Mouse (Mus musculus) C2C12 (cell line): ENCODE measurements around the gene Ctf2. TPM values are rescaled to one million over a fixed set of nuclear protein-coding genes. Genes with fewer than 3 reads are reported as not detected.

Experiments
- H3K27me3 ChIP-seq: one replicate; pipeline ENCODE4 v1.6.1; 2011; ENCODE audit not compliant: control insufficient read depth, insufficient read depth, insufficient read length
- H3K36me3 ChIP-seq: one replicate; pipeline ENCODE4 v1.6.1; 2011; ENCODE audit not compliant: control insufficient read depth, insufficient read depth
- H3K4me3 ChIP-seq: one replicate; pipeline ENCODE4 v1.5.1; 2011; ENCODE audit warnings: mild to moderate bottlenecking, control low read depth; ENCODE audit not compliant: poor library complexity, insufficient read depth, severe bottlenecking
- H3K79me2 ChIP-seq: one replicate; pipeline ENCODE4 v1.6.1; 2011; ENCODE audit not compliant: control insufficient read depth, insufficient read depth
- H3K79me3 ChIP-seq: one replicate; pipeline ENCODE4 v1.6.1; 2011; ENCODE audit warnings: low read depth, control low read depth
- H3ac ChIP-seq: one replicate; pipeline ENCODE3; 2011; ENCODE audit warnings: low read depth; ENCODE audit not compliant: control insufficient read depth, insufficient read length
- CEBPB ChIP-seq: IDR thresholded peaks from one replicate; pipeline ENCODE4 v1.6.1; 2011; ENCODE audit warnings: low read depth, mild to moderate bottlenecking, control low read depth, moderate library complexity
- CTCF ChIP-seq: IDR thresholded peaks from one replicate; pipeline ENCODE4 v1.5.1; 2011; ENCODE audit not compliant: control insufficient read depth, insufficient read depth, insufficient read length
- FOSL1 ChIP-seq: IDR thresholded peaks from one replicate; pipeline ENCODE4 v1.8.0; 2011; ENCODE audit warnings: mild to moderate bottlenecking, low read length; ENCODE audit not compliant: poor library complexity, insufficient read depth, severe bottlenecking
- MAX ChIP-seq: IDR thresholded peaks from one replicate; pipeline ENCODE4 v1.6.1; 2011; ENCODE audit warnings: mild to moderate bottlenecking, control low read depth
- MYOD1 ChIP-seq: IDR thresholded peaks from one replicate; pipeline ENCODE4 v1.6.1; 2011; ENCODE audit warnings: low read depth; ENCODE audit not compliant: control insufficient read depth, insufficient read length
- MYOG ChIP-seq: IDR thresholded peaks from one replicate; pipeline ENCODE4 v1.6.1; 2011; ENCODE audit not compliant: control insufficient read depth, insufficient read length; ENCODE audit errors: extremely low read depth
- USF1 ChIP-seq: IDR thresholded peaks from one replicate; pipeline ENCODE4 v1.6.1; 2011; ENCODE audit warnings: low read depth, mild to moderate bottlenecking, control low read depth, moderate library complexity
- polyA plus RNA-seq: library from polyadenylated mRNA; unstranded; fragments of >200 nt; fragmentation: generic; extraction: Trizol; gene quantifications from one replicate; pipeline ENCODE4 v1.2.1, GENCODE M21; 2012; ENCODE audit warnings: missing spikeins

Gene Ctf2
- polyA plus RNA-seq, 1 experiment = 0.13 TPM

DNA sequence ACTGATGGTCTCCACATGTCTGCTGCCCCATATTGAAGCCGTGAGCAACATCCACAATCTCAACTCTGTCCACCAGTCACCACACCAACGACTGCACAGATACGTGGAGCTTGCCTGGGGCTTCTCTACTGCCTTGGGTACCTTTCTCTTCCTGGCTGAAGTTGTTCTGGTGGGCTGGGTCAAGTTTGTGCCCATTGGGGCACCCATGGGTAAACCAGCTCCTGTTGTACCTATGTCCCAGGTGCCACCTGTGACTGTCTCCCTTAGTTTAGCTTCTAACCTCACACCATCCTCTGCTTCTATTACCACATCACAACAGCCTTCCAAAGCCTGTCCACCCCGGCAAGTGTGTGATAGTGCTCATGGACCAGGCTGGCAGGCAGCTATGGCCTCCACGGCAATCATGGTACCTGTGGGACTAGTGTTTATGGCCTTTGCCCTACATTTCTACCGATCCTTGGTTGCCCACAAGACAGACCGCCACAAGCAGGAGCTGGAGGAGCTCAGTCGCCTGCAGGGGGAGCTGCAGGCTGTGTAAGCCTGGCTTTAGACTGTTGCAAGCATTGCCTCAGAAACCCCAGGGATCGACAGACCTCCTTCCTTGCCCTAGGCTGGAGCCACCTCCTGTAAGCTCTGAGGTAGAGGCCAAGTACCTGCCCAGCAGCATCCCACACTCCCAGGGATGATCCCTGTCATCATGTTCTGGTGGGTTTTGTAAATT lies 41.9 kb upstream of the Ctf2 start:
- no peak overlapping the region for H3K4me3 ChIP-seq
- peaks cover 3% of the 10 kb centered on the region for H3K36me3 ChIP-seq
- H3K27me3 ChIP-seq = no peaks in the 10 kb centered on the region
- H3ac ChIP-seq = no peak overlapping the region
- TF ChIP-seq CTCF (peak; percentile 89), CEBPB (no peak)
- H3K79me2 ChIP-seq = peaks cover 25% of the 10 kb centered on the region
- peaks cover 12% of the 10 kb centered on the region for H3K79me3 ChIP-seq

DNA sequence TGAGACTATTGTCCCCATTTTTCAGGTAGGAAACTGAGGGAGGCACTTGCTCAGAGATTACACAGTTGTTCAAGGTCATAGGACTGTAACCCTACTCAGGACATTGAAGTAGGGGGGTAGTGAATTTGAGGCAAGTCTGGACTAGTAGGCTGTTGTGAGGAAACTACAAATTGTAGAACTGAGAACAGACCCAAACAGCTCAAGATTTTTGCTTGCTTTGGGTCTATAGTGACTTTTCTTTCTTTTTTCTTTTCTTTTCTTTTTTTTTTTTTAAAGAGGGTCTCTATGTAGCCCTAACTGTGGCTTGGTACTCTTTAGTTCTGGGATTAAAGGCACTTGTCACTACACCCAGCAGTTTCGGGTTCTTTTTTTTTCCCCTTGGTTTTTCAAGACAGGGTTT lies 40.6 kb upstream of the Ctf2 start:
- Histone ChIP-seq H3K79me2 (peaks cover 13% of the 10 kb centered on the region), H3K27me3 (no peaks in the 10 kb centered on the region), H3K36me3 (peaks cover 6% of the 10 kb centered on the region), H3ac (no peak overlapping the region), H3K4me3 (no peak overlapping the region), H3K79me3 (no peaks in the 10 kb centered on the region)
- TF ChIP-seq CEBPB (no peak), MYOG (no peak), USF1 (no peak), MYOD1 (no peak), CTCF (no peak), MAX (no peak), FOSL1 (no peak)

DNA sequence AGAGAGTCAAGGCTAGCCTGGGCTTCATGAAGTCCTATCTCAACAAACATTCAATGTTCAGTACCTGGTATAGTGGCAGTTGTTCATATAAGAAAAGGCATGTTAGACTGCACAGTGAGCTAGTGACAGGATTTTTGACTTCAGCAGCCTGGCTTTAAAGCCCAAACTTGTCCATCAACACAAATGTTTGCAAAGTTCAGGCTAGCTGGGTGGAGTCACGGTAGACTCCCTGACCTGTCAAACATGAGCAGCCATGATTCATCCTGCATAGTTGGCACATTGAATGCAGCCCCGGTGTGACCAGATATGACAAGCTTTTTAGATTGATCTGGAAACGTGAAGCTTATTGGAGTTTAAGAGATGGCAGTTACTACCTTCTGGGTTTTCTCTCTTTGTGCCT lies 40.1 kb upstream of the Ctf2 start:
- TF ChIP-seq MAX (no peak), CEBPB (no peak), USF1 (no peak), MYOG (no peak), FOSL1 (no peak), MYOD1 (no peak), CTCF (no peak)
- H3K27me3 ChIP-seq = no peaks in the 10 kb centered on the region
- no peak overlapping the region for H3ac ChIP-seq
- H3K79me3 ChIP-seq = no peaks in the 10 kb centered on the region
- H3K4me3 ChIP-seq = no peak overlapping the region
- peaks cover 12% of the 10 kb centered on the region for H3K79me2 ChIP-seq
- peaks cover 7% of the 10 kb centered on the region for H3K36me3 ChIP-seq

DNA sequence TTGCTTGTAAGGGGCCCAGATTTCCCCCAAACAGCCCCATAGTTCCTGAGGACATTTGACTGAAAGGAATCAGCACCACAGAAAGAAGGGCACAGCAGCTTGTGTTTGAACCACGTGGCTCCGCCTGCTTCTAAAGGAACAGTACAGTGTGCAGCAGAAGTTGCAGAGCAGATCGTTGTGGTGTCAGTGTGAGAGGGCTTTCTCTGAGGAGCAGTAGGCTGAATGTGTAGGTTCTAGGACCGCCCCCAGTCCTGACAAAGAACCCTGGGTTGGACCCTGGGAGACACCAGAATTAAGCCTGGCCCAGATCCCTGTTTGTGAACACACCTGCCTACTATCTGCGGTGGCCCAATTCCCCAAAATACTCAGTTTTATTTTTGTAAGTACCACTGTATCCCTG lies 39.3 kb upstream of the Ctf2 start:
- peaks cover 7% of the 10 kb centered on the region for H3K36me3 ChIP-seq
- H3ac ChIP-seq = no peak overlapping the region
- H3K79me3 ChIP-seq = no peaks in the 10 kb centered on the region
- no peaks in the 10 kb centered on the region for H3K27me3 ChIP-seq
- peaks cover 12% of the 10 kb centered on the region for H3K79me2 ChIP-seq
- no peak for TF ChIP-seq MYOD1
- no peak for TF ChIP-seq USF1
- TF ChIP-seq FOSL1 = no peak
- TF ChIP-seq MAX = no peak
- no peak for TF ChIP-seq MYOG
- TF ChIP-seq CTCF = no peak
- TF ChIP-seq CEBPB = no peak
- no peak overlapping the region for H3K4me3 ChIP-seq

DNA sequence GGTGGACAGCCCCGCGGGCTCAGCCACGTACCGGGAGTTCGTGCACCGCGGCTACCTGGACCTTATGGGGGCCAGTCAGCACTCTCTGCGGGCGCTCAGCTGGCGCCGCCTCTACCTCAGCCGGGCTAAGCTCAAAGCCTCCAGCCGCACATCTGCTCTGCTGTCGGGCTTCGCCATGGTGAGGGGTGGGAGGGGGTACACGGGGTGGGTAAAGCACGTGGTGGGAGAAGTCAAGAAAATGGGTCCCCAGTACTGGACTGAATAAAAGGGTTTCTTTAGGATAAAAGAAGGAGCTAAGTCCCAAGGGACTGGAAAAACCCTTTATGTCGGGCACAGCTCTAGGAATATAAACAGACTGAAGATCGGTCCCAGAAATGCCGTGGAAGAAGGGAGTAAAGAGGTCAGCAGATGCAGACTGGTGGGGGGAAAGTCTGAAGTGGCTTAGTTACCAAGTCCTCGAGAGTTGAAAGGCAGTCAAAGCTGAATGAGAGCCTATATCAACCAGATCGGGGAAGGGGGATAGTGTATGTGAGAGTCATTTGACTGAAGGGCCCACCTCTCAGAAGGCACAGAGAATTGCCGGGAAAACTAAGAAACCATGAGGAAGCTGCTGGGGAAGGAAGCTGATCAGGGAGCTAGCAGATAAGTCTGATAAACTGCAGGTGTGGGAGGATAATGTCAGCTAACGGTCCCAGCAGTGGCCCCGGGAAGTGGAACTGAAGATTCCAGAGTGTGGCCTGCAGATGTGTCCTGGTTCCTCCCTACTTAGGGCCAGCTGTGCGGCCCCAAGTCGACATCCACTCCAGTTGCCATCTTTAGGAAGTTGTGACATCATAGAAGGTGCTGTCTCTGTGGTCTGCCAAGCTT lies 38.3 kb upstream of the Ctf2 start:
- Histone ChIP-seq H3K79me2 (peaks cover 12% of the 10 kb centered on the region), H3K27me3 (no peaks in the 10 kb centered on the region), H3K79me3 (no peaks in the 10 kb centered on the region), H3ac (peak overlapping the region; percentile 83), H3K36me3 (peaks cover 13% of the 10 kb centered on the region), H3K4me3 (peak overlapping the region; percentile 37)
- TF ChIP-seq MYOG = no peak
- TF ChIP-seq CTCF = no peak
- TF ChIP-seq MAX = no peak
- TF ChIP-seq FOSL1 = no peak
- no peak for TF ChIP-seq CEBPB
- no peak for TF ChIP-seq USF1

DNA sequence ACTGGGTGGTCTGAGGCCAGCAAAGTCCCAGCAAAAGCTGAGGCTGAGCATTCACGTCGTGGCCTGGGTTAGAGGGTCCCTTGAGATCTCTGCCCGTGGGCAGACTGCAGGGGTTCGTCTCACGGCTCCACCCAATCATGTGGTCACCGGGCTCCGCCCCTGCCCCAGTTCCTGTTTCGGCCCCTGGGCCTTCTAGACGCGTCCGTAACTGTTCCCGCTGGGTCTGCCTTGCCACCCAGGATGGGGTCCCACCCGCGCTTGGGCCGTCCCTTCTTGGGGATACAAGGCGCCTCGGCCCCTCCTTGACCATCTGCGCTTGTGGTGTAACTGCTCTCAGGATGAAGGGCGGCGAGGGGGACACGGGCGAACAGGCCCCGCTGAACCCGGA lies 37.7 kb upstream of the Ctf2 start, which contains the start of gene Orai3:
Orai3 (plus strand) TSS at position 165 of the 388 bp plus-strand sequence.
- H3K36me3 ChIP-seq = peaks cover 18% of the 10 kb centered on the region
- TF ChIP-seq CEBPB (no peak), USF1 (peak; percentile 72)
- no peaks in the 10 kb centered on the region for H3K79me3 ChIP-seq
- H3K79me2 ChIP-seq = peaks cover 12% of the 10 kb centered on the region
- H3ac ChIP-seq = peak within 1 kb of the TSS; percentile 83
- H3K4me3 ChIP-seq = peak within 1 kb of the TSS; percentile 37
- no peaks in the 10 kb centered on the region for H3K27me3 ChIP-seq
